Mouse (Mus musculus): Measurements from ENCODE around the gene Thbs2.

DNA sequence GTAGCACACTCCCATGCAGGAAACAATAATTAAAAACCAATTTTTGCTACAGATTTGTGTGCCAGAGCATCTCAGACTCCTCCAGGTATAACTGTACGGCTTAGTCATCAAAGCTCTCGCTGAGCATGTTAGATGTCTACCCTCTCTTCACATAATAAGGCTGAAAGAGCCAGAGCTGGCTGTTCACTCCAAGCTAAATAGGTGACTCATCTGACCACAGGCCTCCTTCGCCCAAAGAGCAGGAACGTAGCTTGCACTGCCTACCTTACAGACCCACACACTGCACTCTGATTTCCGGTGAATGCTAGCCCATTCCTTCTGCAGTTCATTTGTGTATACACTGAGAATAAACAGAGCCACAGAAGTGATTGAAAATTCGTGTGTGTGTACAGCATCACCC lies 31.6 kb downstream of the Thbs2 start:
- TF ChIP-seq CTCF (IDR thresholded peaks at IDR 0.05; ENCODE audit: low read depth, low read length) = no peak
- no peak for TF ChIP-seq GATA1 (IDR thresholded peaks at IDR 0.05; ENCODE audit: borderline replicate concordance, low read length)
- no peak for TF ChIP-seq TAL1 (conservative IDR thresholded peaks at IDR 0.05; ENCODE audit: low read depth, low read length)
- no peak for TF ChIP-seq POLR2AphosphoS5 (IDR thresholded peaks at IDR 0.05; ENCODE audit: insufficient replicate concordance, low read depth, low read length)
